Mouse (Mus musculus) cerebellum, postnatal 10 days (tissue): ENCODE measurements around the gene Sirt4.
A peak's percentile ranks its signal among the peaks of the same experiment; 100 is the strongest.

Experiments used
- DNase-seq, 2 experiments: peaks; one replicate each; pipeline ENCODE4 v3.0.0; 2021; ENCODE audit warnings: mixed read lengths in 2 of 2

Gene Sirt4

DNA sequence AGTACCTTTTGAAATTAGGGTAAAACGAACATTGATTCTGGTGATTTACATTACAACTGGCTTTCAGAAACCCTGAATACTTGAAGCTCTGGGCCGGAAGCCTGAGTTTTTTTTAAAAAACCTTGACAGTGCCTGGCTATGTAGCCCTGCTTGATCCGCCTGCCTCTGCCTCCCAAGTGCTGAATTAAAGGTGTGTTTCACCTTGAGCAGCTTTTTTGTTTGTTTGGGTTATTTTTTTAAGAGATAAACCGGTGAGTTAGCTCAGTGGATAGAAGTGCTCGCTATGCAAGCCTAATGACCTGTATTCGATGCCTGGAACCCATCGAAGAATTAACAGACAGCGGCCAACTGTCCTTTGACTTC is 6.1 kb upstream of the Sirt4 start:
- DNase-seq, result no peak

DNA sequence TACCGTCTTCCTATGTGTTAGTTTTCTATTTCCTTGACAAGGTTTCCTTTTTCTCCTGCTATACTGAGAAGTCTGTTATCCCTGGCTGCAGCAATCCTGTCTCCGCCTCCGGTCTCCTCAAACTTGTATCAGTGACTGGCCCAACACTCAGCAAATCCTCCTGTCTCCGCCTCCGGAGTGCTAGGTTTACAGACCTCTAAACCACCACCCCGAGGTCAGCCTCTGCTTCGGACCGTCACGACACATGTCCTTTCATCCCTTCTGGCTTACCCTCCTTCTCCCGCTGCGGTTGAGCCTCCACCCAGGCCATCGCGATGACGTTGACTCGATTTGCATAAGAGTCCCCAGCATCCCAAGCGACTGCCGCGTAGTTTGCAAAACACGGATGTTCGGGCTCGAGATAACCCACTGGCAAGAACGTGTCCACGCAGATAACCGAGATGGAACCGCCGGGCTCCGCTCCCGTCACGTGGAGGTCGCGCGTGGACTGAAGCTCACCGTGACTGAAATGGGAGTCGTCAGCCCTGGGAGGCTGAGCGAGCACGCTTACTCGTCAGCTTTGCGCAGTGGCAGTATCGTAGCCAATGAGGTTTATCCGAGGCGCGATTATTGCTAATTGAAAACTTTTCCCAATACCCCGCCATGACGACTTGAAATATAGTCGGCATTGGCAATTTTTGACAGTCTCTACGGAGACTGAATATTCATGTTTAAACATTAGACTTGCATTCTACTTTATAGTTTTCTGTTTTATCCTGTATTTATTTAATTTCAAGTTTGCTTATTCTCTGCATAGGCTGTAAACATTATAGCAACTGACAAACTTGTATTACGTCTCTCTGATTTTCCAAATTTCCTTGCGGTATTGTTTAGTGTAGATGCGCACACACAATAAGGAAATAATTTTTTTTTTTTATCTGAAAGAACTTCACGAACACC is 5.4 kb upstream of the Sirt4 start:
- DNase-seq, result peak; percentile 95

DNA sequence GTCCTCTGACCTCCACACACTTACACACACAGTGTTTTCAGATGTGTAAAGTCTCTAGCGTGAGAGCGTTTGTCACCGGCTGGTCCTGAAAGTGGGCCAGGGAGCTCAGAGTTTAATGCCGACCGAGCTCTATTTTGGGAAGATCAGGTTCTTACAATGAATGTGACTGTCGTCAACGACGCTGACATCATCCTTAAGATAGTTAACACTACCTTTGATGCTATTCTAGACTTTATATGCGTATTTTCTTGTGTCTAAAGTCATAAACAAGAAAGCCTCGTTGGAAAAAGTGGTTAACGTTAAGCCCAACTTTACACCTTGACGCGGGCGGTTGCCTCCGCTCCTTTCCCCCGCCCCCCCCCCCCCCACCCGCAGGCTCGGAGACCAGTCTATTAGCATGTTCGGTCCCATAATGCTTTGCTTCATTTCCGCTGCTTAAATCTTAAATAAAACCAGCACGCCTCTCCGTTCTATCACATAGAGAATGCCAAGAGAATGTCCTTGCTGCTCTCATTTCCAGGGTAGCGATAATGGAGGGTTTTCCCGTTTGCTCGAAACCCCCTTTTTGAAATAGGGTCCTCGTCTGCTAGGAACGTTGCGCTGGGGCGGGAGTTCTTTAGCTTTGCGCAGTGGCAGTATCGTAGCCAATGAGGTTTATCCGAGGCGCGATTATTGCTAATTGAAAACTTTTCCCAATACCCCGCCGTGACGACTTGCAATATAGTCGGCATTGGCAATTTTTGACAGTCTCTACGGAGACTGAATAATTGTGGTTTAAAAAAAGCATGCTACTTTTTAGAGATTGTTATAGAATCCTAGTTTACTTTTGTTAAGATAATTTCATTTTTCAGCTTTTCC is 4.5 kb upstream of the Sirt4 start:
- peak; percentile 88 to 94 for DNase-seq

DNA sequence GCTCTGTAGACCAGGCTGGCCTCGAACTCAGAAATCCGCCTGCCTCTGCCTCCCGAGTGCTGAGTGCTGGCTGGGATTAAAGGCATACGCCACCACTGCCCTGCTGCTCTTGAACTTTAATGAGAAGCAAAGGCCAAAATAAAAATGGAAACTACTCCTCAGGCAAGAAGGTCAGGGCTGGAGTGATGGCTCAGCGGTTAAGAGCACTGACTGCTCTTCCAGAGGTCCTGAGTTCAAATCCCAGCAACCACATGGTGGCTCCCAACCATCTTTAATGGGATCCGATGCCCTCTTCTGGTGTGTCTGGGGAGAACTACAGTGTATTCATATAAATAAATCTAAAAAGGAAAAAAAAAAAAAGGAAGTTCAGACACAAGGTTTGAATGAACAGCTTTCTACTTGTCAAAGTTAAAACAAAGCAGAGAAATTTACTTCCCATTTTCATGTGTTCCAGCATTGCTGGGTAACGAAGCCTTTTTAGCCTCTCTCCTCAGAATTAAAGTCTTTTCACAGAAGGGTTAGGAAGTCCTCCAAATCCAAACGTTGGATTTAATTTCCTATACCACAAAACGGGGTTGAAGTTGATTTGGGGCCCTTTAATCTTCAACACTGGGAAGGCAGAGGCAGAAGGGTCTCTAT is 3.5 kb upstream of the Sirt4 start:
- no peak for DNase-seq

DNA sequence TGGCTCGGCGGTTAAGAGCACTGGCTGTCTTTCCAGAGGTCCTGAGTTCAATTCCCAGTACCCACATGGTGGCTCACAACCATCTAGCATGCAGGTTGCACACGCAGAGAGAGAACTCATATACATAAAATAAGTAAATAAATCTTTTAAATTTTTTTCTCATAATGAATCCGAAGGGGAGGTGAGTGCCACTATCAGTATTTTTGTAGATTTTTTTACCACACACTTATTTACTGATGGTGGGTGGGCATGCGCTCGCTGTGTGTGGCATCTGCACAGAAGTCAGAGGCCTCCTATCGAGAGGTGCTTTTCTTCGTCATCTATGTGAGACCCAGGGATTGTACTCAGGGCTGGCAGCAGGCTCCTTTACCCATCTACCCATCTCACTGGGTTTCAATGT is 2.8 kb upstream of the Sirt4 start:
- DNase-seq, result no peak

DNA sequence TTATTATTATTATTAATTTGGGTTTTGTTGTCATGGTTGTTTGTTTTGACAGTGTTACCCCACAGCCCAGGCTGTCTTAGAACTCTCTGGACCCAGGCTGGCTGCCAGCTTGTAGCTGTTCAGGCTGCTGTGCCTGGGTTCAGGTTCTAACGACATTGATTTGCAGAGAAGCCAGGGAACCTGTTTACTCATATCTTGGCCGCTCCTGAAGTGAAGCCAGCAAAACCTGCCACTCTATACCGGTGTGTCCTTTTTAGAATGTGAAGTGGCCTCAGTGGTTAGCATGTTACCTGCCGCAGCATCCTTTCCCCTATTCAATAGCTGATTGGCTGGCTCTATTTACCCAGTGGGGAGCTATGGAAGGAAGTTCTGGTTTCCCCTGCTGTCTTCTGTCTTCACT is 2.2 kb upstream of the Sirt4 start:
- DNase-seq, result no peak

DNA sequence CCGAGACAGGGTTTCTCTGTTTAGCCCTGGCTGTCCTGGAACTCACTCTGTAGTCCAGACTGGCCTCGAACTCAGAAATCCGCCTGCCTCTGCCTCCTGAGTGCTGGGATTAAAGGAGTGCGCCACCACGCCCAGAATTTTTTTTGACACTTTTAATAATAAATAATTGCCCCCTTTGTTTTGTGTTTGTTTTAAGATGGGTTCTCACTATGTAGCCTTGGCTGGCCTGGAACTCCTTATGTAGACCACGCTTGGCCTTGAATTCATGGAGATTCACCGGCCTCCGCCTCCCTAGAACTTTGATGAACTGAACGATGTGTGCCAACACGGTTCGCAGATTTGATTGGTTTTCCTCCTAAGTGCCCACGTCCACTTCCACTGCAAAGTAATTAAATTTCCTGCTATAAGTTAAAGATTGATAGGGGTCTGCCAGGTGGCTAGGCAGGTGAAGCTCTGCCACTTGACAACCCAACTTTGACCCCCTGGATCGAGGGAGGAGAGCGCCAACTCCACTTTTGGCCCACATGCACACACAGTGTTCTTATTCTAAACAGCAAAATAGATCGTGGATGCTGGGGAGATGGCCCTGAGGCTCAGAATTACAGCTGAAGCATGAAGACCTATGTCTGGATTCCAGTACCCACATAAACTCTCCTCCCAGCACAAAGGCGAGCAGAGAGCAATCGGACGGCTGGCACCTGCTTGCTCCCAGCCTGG is 1.1 kb upstream of the Sirt4 start:
- no peak for DNase-seq

DNA sequence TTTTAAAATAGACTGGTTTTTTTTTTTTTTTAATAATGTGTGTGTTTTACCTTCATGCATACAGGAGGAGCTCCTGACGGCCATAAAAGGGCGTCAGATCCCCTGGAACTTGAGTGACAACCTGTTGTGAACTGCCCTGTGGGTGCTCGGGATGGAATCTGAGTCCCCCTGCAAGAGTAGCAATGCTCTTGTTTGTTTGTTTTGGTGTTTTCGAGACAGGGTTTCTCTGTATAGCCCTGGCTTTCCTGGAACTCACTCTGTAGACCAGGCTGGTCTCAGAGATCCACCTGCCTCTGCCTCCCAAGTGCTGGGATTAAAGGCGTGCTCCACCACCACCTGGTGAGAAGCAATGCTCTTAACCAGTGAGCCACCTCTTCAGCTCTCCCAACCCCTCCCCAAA is 471 bp upstream of the Sirt4 start:
- no peak for DNase-seq

DNA sequence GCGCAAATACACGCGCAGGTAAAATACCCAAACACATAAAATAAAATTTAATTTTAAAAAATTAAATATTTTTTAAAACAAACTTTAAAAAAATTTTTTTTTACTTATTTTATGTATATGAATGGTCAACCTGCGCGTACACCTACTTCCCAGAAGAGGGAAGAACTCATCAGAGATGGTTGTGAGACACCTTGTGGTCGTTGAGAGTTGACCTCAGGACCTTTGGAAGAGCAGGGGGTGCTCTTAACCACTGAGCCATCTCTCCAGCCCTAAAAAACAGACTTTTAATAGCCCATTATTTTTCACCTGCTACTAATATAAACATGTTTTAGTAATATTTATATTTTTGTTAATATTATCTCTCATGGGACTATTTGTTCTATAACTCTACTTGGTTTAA is 1.1 kb downstream of the Sirt4 start:
- DNase-seq, result peak in 1 of 2 experiments; percentile 30

DNA sequence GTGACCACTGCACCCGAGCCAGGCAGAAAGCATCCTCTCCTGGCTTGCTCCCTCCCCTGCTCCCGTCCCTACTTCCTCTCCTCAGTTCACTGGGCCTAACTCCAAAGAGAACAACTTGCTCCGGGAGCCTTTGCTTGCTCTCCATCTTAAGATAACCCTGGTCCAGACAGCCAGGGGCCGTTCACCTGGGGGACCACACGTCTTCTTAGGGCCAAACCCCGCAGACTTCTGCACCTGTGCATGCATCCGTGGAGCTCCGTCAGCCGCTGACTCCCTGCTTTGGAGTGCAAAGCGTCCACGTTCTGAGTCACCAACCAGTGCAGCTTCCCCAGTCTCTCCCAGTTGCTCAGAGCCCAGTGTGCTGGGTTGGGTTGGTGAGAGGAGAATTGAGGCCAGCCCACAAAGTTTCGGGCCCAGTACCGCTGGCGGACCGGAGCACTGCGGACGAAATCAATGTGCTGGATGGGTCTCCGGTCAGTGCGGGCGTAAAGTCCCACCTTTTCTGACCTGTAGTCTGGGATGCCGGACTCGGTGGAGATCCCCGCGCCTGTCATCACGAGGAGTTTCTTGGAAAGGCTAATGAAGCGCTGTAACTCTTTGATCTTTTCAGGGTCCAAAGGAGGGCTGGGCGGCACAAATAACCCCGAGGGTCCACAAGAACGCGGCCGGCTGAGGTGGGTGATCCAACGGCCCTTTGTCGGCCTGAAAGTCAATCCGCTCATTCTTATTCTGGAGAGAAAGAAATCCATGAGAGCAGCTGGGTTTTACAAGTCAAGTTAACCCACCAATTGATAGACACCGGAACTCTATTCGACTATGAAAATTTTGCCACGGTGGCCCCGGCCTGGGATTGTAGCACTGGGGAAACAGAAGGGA is 1.9 kb downstream of the Sirt4 start:
- no peak for DNase-seq

DNA sequence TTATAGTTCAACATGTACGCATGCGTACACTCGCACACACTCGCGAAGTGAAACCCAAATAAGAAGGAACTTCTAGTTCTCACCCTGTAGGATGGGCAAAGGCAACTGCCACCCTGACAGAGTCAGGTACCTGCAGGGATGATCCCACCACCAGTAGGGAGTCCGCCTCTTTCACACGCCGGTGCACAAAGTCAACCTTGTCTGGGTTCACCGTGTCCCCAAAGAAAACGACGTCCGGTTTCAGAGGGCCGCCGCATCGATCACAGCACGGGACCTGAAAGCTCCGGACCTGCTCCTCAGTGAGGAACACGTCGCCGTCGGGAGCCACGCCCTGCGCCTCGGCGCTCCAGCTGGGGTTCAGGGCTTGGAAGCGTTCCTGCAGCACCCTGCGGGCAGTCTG is 4.4 kb downstream of the Sirt4 start:
- peak; percentile 31 to 37 for DNase-seq

DNA sequence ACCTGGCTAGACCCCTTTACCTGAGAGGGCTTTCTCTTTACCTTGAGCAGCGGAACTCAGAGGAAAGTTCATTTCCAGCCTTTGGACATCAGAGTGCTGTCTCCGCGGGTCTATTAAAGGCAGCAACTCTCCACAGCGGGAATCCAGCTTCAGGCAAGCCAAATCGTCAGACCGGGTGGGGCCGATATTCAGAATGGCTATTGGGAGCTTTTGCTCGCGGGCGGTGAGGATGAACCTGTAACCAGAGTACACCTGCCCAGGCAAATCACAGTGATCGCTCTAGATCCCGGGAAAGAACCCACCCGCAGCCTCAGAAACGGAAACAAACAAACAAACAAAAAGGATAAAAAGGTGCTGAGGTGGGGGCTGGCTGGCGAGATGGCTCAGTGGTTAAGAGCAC is 5.0 kb downstream of the Sirt4 start:
- no peak for DNase-seq

DNA sequence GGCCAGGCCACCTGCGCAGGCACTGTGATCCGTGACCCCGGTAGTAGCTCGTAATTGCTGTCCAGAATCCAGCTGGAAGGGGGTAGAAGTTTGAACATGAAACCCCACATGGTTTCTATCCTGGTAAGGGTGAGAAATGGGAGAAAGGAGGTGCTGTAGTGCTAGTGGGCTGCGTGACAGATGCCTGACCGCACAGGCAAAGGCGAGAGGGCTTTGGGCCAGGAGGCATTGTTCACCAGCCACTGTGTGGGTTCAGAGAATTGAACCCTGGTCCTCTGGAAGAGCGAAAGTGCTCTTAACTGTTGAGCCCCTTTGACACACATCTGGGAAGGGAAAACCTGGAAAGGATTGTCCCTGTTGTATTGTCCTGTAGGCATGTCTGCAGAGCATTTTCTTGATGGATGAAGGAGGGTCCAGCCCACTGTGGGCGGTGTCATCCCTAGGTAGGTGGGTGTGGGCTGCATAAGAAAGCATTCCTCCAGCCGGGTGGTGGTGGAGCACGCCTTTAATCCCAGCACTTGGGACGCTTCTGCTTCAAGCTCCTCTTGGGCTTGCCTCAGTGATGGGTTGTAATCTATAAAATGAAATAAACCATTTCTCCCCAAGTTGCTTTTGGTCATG is 8.3 kb downstream of the Sirt4 start:
- DNase-seq, result peak in 1 of 2 experiments; percentile 42

DNA sequence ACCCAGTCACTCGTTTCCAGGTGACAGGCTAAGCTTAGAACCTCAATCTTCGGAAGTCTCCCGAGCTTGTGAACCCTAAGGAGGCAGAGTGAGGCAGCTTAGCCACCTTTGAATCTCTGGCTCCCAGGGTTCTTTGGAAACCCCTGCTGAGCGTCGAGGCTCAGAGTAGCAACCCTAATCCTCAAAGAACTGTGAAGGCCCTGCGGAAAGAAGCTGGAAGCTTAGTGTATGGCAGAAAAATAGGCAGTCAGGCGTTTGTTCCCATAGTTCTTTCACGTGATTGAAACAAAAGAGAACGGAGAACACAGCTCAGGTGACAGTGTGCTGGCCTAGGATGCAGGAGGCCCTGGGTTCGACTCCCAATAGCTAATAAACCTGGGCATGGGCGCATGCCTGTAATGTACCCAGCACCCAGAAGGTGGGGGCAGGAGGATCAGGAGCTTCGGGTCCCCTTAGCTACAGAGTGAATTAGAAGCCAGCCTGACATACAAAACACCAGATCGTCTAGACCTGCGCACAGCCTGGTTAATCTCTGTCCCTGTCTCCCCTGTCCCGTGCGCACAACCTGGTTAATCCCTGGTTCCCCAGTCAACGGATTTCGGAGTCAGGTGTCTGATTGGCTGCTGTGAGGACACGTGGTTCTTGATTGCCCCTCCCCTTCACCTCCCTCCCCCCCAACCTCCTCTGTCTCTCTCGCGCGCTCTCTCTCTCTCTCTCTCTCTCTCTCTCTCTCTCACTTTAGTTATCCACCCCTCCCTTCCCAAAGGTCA is 9.0 kb downstream of the Sirt4 start:
- peak; percentile 71 to 74 for DNase-seq

DNA sequence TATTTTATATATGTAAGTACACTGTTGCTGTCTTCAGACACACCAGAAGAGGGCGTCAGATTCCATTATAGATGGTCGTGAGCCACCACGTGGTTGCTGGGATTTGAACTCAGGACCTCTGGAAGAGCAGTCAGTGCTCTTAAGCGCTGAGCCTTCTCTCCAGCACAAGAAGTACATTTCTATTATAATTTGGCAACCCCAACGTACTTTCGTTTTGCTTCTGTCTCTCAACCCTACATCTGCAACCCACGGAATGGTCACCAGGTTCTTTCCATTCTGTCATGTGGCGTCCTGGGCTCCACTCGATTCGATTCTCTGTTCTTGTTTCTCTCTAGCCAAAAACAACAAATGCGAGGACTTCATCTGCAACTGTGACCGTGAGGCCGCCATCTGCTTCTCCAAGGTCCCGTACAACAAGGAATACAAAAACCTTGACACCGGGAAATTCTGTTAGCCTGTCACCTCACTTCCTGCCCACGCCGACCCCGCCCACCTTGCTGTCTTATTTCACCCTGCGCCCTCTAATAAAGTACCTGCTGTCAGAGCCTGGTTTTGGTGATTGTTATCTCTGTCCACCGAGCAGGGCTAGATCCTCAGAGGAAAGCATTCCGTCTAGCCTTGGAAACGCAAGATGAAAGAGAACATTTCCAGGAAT is 10.2 kb downstream of the Sirt4 start:
- no peak for DNase-seq

DNA sequence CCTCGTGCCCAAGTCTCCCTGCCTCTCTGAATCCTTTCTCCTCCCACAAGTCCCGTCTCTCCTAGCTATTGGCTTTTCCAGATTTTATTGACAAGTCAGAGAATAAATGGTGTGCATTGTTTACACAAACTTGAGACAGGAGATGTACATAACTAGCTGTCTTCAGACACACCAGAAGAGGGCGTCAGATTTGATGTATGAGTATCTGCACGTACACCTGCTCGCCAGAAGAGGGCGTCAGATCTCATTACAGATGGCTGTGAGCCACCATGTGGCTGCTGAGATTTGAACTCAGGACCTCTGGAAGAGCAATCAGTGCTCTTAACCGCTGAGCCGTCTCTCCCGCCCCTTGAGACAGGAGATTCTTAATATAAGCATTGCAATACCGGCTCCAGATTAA is 11.3 kb downstream of the Sirt4 start:
- DNase-seq, result no peak

DNA sequence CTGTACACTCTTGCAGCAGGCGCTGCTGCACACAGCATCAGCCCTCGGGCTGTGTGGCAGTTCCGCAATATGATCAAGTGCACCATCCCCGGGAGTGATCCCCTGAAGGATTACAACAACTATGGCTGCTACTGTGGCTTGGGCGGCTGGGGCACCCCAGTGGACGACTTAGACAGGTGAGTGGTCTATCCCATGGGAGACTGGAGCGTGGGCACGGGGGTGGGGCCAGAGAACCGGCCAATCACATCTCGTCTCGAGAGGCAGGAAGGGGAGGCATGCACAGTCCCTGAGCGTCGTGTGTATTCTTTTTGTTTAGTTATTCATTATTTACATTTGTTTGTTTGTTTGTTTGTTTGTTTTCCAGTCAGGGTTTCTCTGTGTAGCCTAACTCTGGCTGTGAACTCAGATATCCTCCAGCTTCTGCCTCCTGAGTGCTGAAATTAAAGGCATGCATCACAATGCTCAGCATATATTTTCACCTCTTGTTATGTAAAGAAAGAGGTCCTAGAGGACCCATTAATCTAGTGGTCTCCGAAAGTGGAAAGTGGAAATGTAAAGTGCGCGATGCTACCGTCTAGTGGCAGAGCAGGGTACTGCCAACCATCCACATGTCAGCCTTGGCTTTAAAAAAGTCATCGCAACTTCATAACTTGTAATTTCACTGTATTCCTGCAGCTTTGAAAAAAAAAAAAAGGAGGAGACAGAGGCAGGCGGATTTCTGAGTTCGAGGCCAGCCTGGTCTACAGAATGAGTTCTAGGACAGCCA is 13.6 kb downstream of the Sirt4 start:
- peak; percentile 72 to 77 for DNase-seq

DNA sequence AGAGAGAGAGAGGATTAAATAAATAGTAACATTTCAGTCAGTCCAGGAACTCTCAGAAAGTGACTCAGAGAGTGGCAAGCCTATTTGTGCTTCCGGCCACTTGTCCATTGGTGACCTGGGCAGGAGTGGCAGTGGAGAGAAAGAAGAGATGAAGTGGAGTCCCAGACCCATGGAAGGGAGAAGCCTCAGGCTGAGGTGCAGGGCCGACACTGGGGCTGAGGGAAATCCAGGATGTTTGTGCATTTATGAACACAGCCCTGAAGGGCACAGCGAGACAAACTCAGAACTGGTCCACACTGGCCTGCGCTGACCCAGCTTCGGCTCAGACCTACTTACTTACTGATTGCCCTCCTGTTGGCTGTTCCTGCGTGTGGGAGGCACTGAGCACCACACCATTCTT is 14.7 kb downstream of the Sirt4 start:
- no peak for DNase-seq
